Mouse (Mus musculus): ENCODE results near the gene Vmn2r94.

Vmn2r94 gene

GRCm38 (mm10) chr17:18277656-18278055 is at the start of gene Vmn2r94:
Gene Vmn2r94, minus strand, starts transcription at chr17:18277756.
- DNase-seq (ENCODE audit: low spot score), result no peak

GRCm38 (mm10) chr17:18323031-18323430 is 45.5 kb upstream of the Vmn2r94 start:
- no peak for DNase-seq (ENCODE audit: low spot score)

GRCm38 (mm10) chr17:18297799-18298198 is 20.2 kb upstream of the Vmn2r94 start, which contains the start of gene Vmn2r93:
Gene Vmn2r93, plus strand, starts transcription at chr17:18298099.
- no peak for DNase-seq (ENCODE audit: low spot score)

- no peak for DNase-seq (ENCODE audit: low spot score)
Measured at GRCm38 (mm10) chr17:18236931-18237330, 40.6 kb downstream of the Vmn2r94 start.

GRCm38 (mm10) chr17:18231996-18232395 is 45.6 kb downstream of the Vmn2r94 start:
- DNase-seq (ENCODE audit: low spot score), result no peak

- DNase-seq (ENCODE audit: low spot score), result no peak
Measured at GRCm38 (mm10) chr17:18221300-18221699, 56.3 kb downstream of the Vmn2r94 start.
